Mouse (Mus musculus) liver, embryonic 14.5 days (tissue): ENCODE data around the gene Adamts16.

Experiments used
- CTCF ChIP-seq: IDR thresholded peaks from 2 replicates; pipeline ENCODE4 v1.5.1; 2016; ENCODE audit warnings: antibody characterized with exemption, low read depth, control low read depth
- EP300 ChIP-seq: IDR thresholded peaks from 2 replicates; pipeline ENCODE4 v1.6.1; 2016; ENCODE audit warnings: antibody characterized with exemption, low read depth

DNA sequence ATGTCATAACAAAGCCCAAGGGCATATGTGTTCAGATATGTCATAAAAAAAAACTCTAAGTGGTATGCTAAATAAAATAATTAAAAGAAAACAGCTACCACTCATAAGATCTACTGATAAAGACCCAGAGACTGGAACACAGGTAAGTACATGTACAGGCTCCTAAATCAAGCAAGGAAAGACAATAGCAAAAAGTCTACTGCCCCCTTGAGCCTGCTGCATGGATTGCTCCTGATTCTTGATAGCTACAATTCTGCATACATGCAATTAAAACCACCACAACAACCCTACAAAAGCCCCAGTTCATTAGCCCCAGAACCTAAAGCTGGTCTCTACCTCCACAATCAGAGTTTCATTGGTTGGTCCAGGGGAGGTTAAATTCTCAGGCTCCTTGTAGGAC, 74.1 kb downstream of the Adamts16 start:
- TF ChIP-seq CTCF = peak; percentile 24; the same call in 1 of the 2 replicates
- TF ChIP-seq EP300 = no peak
